Mouse (Mus musculus) small intestine, adult 2 months (tissue): ENCODE results near the gene Kank3.

Source experiments
- CTCF ChIP-seq: fragments of 200-500 bp; IDR thresholded peaks from 2 replicates; pipeline ENCODE4 v1.5.1; 2012; ENCODE audit warnings: low read depth, mild to moderate bottlenecking, control low read depth, inconsistent platforms, low read length, moderate library complexity, mixed read lengths; ENCODE audit not compliant: insufficient replicate concordance, insufficient read length; ENCODE audit errors: extremely low read depth
- POLR2A ChIP-seq: fragments of 200-500 bp; IDR thresholded peaks from 2 replicates; pipeline ENCODE4 v1.6.1; 2012; ENCODE audit warnings: low read depth, mild to moderate bottlenecking, control low read depth, inconsistent platforms, low read length, moderate library complexity

DNA sequence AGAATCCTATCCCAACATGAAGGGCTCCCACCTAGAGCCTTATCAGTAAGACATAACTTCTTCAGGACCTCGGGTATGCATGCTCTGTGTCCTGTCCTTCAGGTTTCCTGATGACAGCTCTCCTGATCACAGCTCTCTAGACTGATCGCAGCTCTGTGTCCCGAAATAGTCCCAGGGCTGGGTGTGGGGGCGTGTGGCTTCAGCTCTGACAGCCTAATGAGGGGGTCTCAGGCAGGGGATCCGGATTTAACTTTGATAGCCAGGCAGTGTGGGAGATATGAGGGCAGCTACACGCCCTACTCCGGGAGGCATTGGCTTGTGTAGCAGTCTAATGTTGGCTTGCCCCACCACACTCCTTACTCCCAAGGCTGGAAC lies 810 bp downstream of the Kank3 start:
- TF ChIP-seq CTCF (no peak), POLR2A (no peak)
